Mouse (Mus musculus) thymus, adult 2 months (tissue): ENCODE data around the gene Stradb.

Source experiments
- CTCF ChIP-seq: fragments of 200-500 bp; IDR thresholded peaks from 2 replicates; pipeline ENCODE4 v1.5.1; 2012; ENCODE audit warnings: mild to moderate bottlenecking, control low read depth, low read length, moderate library complexity, borderline replicate concordance; ENCODE audit not compliant: control insufficient read depth, poor library complexity, insufficient read depth; ENCODE audit errors: extremely low read depth
- POLR2A ChIP-seq: fragments of 200-500 bp; IDR thresholded peaks from 2 replicates; pipeline ENCODE4 v1.6.1; 2012; ENCODE audit warnings: mild to moderate bottlenecking, low read length, control low read depth, moderate library complexity; ENCODE audit not compliant: control insufficient read depth, poor library complexity, insufficient read depth; ENCODE audit errors: extremely low read depth

GRCm38 (mm10) chr1:58970054-58970453 is 3.3 kb upstream of the Stradb start:
- no peak for TF ChIP-seq CTCF
- TF ChIP-seq POLR2A: no peak
